Mouse (Mus musculus) lung, postnatal 0 days (tissue): ENCODE measurements around the gene Pthlh.
A peak's percentile ranks its signal among the peaks of the same experiment; 100 is the strongest.

Experiments
- CTCF ChIP-seq: IDR thresholded peaks from 2 replicates; pipeline ENCODE4 v1.5.1; 2016; ENCODE audit warnings: antibody characterized with exemption, mild to moderate bottlenecking
- EP300 ChIP-seq: IDR thresholded peaks from 2 replicates; pipeline ENCODE4 v1.6.1; 2016; ENCODE audit warnings: antibody characterized with exemption, mild to moderate bottlenecking, control low read depth

DNA sequence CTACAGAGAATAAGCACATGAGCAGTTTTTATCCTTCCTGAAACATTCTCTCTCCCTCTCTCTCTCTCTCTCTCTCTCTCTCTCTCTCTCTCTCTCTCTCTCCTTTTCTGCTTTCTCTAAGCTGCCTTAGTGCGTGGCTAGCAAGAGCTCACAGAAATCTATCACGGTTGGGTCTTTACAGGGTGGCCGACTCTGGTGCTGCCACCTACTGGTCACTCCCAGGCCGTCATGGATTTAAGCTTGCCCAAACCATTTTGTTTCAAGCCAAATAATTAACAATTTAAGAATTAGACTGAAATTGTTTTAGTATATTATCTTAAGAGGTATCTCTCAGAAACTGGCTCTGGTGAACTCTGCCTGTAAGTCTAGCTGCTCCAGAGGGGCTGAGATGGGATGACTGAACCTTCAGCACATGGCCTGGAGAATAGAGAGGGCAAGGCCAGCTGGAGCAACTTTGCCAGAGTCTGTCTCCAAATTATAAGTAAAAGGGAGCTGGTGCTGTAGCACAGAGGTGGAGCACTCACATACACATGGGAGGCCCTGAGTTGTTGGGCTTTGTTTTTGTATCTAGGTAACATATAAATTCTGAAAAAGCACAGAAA, 23.7 kb downstream of the Pthlh start:
- TF ChIP-seq CTCF (peak; percentile 78), EP300 (no peak)
